Mouse (Mus musculus) mature B cell (primary cell): ENCODE results near the gene Adh4.
"Not testable (repeated sequence)": the region's sequence is repeated elsewhere in the genome, so short reads cannot be mapped to it uniquely, and the experiment has no call there.

Experiments used
- in situ Hi-C: fragments of 300-500 bp; cut with MboI; formaldehyde crosslinking; loops from 2 replicates; pipeline ENCODE4 v1.14.3; 2019

Gene Adh4

DNA sequence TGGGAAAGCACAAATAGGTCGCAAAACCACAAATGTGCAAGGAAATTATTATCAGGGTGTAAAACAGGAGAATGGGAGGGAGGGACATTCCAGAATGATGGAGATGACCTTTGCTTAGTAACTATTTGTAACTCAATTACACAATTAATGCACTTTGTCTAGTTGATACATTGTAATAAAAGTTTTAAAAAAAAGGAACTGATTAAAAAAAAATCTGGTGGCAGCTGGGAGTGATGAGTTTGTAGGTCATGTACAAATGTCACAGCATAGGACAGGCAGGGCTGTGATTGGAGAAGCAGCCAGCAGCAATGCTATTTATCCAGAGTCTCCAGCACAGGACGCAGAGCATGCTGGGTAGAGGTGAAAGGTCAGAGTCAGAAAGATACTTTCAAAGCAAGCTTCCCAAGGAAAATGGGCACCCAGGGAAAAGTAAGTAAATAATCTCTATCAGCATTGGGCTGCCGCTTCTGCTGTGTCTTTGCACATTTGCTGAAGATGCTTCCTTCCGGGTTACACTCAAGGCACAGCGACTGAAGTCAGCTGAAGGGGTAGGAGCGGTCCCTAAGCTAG, at the start of gene Adh4:
Gene Adh4 (plus strand): TSS at position 346 of the 570 bp plus-strand sequence.
- in situ Hi-C loops: no loop called here

GRCm38 (mm10) chr3:138366181-138366580, 49.1 kb upstream of the Adh4 start:
- in situ Hi-C loops: no loop called here

DNA sequence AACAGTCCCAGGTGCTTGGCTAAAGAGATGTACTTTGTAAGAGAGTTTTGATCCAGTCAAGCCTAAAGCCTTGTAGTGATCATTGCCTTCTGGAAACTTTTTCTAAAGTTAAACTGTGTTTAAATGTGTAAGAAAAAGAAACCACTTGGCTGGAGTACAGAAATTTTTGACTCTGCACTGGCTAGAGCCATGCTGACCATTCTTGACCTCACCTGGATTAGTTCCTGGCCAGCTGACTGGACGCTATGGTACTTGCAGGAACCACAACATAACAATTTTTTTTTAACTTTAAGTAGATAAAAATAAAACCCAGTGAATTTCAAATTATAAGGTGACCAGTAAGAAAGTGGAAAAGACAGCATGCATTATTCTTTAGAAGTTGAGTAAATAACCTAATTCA, 45.7 kb upstream of the Adh4 start:
- in situ Hi-C loops: no loop called here

- in situ Hi-C loops: not testable (repeated sequence)
Observed at GRCm38 (mm10) chr3:138370289-138370688, 45.0 kb upstream of the Adh4 start.

- in situ Hi-C loops: no loop called here
Observed at GRCm38 (mm10) chr3:138373920-138374319, 41.3 kb upstream of the Adh4 start.

- in situ Hi-C loops: no loop called here
Observed at GRCm38 (mm10) chr3:138375148-138375547, 40.1 kb upstream of the Adh4 start.

GRCm38 (mm10) chr3:138381133-138381532, 34.1 kb upstream of the Adh4 start:
- in situ Hi-C loops: no loop called here

DNA sequence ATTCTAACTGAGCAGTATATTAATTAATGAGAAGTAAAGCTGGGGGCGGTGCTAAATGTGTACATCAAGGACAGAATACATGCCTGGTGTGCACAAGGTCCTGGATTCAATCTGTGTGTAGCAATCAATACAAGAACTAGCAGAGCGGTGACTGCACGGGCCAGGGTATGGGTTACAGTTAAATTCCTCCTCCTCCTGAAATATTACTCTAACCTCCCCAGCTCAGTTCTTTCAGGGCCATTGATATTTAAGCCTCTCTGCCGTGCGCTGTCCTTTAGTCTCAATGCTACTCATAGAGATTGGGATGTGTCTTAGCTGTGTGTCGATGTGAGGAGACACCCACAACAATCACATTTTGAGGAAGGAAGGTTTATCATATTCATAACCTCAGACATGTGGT, 28.1 kb upstream of the Adh4 start:
- in situ Hi-C loops: no loop called here

DNA sequence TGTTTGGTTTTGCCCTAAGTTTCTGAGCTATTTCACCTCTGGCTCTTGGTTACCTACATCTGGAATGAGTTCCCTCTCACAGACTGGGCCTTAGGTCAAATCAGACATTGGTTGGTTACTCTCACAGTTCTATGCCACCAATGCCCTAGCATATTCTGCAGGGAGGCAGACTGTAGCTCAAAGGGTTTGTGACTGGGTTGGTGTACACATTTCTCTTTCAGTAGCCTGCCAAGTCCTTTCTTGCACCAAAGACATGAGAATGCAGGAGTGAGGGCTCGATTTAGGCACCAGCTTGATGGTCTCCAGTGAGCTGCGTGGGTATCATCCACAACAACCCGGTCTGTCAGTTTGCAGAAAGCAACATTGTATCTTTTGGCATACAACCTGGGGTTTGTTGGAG, 10.4 kb upstream of the Adh4 start:
- in situ Hi-C loops: no loop called here

DNA sequence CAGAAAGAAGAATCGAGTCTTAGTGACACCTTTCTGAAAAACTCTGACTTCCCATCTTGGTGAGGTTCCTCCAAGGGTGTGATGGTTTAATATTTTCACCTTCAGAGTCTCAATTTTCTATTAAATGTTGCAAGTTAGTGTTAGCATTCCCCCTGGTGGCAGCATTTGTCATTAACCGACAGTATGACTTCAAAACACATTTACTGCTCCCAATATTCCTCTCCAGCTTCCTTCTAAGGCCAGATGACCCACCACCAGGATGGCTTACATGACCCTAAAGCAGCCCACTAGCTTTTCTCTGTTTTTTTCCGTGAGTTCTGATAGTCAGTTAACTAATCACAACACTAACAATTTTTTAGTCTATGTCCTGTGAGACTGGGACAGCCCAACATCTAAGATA, 9.9 kb upstream of the Adh4 start:
- in situ Hi-C loops: no loop called here

DNA sequence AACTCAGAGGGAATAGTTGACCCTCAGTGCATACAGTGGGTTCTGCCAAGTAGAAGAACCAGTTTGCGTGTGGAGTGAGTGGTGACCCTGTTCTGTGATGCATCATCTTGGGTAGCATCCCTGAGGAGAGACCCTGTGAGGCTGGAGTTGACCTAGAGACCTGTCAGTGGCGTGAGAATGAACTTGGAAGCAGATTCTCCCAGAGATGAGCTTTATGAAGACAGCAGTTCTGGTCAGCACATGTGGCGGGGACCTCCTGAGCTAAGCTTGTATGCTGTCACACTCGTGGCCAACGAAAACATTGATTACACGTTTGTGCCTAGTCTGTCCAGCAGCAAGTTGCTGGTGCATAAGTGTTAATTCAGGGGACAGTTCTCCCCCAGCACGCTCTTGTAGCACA, 9.4 kb upstream of the Adh4 start:
- in situ Hi-C loops: no loop called here

GRCm38 (mm10) chr3:138407920-138408319, 7.3 kb upstream of the Adh4 start:
- in situ Hi-C loops: no loop called here

DNA sequence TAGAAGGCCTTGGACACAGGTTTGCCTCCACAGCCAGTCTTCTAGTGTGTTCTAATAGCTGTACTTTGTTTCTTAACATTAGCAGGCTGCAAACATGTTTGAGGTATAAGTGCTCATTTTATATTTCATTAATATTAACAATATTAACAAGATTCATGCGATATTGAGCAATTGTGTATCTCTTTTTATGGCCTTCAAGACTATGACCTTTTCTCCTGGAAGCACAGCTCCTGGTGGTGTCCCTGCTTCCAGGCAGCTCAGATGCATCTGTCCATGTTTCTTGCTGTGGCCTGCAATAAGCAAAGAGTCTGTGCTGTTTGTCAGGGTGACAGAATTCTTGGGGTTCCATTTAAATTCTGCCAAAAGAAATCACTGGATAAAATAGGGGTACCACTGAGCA, 5.7 kb upstream of the Adh4 start:
- in situ Hi-C loops: no loop called here

DNA sequence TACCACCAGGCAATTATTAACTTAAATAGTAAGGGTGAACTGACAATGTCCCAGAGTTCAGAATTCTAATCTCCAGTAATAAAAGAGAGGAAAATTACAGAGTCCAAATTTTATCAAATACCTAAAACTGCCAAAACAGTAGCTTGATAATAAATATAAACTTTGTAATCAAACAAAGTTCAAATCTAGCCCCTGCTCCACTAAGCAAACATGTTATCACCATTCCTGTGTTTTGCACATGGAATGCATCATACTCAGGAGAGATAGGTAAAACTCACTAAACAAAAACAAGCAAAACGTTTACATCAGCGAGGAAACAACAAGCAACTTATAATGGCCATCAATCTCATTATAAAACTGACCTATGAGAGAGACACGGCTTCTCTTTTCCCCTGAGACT, 5.1 kb upstream of the Adh4 start:
- in situ Hi-C loops: no loop called here

GRCm38 (mm10) chr3:138419369-138419768, 4.1 kb downstream of the Adh4 start:
- in situ Hi-C loops: no loop called here

- in situ Hi-C loops: no loop called here
Observed at GRCm38 (mm10) chr3:138420385-138420784, 5.1 kb downstream of the Adh4 start.

DNA sequence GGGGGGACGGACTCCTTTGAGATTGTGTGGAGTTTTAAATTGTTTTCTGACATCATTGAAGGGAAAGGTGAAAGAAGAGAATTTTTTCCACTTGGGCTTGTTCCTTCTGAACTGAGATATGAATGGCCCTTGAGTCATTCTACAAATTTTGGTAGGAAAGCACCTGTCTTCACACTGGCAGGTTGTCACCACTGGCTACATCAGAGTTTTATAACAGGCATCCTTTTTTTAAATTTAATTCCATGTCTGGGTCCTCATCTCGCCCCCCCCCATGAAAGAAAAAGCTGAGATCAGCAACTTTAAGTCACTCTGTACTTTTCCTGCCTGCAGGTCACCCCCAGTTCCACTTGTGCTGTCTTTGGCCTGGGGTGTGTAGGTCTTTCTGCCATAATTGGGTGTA, 8.4 kb downstream of the Adh4 start:
- in situ Hi-C loops: no loop called here

DNA sequence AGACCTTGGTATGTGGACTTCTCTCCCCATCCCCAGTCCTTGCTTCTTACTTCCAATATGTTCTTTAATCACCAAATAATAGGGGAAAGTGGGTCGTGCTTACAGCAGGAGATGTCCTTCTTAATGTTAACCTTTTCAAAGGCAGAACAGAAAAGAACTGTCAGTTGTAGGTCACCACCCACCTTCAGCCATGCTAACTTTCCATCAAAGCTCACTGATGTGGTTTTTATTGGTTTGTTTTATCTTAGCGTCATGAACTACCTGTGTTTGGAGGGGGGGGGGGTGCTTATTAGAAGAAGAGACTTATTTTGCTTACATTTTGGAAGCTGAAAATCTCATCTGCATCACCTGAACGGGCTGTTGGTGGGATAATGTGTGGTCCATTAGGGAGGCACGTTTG, 9.0 kb downstream of the Adh4 start:
- in situ Hi-C loops: no loop called here

GRCm38 (mm10) chr3:138430360-138430976, 15.2 kb downstream of the Adh4 start:
- in situ Hi-C loops: no loop called here

DNA sequence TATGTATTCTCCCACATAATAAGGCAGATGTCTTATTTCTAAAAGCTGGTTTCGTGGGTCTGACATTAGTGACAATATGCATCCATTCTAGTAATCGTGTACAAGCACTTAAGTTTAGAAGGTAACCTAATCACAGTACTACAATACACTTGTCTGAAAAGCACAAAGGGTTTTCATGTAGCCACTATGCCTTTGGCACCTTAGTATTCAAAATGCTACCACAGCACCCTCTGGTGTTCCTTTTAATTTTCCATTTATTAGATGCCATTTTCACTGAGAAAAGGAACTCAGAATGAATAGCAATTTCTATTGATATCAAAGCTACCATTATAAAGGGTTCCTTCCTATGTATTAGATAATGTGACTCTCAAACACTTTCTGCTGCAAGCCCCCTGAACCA, 16.6 kb downstream of the Adh4 start:
- in situ Hi-C loops: no loop called here

DNA sequence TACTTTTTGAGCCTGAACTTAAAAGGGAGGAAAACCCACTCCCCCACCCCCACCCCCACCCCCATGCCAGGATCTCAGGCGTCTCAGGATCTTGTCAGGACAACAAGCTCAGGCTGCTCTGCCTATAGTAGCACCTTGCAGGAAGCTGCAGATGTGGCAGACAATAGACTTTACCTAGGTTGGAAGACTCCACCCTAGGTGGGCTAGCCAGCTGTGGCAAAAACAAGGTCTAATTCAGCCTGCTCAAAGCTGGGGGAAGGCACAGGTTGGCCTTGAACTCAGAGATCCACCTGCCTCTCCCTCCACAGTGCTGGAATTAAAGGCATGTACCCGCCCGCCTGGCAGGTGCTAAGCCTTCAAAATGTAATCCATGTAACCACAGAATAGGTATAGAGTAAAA, 23.4 kb downstream of the Adh4 start:
- in situ Hi-C loops: no loop called here

- in situ Hi-C loops: no loop called here
Observed at GRCm38 (mm10) chr3:138442203-138442602, 26.9 kb downstream of the Adh4 start.

GRCm38 (mm10) chr3:138442612-138443464, 27.6 kb downstream of the Adh4 start, which contains the start of gene Adh5:
TSS of gene Adh5 (plus strand) at chr3:138443093.
- in situ Hi-C loops: no loop called here
